Mouse (Mus musculus): ENCODE data around the gene Zfp446.

DNA sequence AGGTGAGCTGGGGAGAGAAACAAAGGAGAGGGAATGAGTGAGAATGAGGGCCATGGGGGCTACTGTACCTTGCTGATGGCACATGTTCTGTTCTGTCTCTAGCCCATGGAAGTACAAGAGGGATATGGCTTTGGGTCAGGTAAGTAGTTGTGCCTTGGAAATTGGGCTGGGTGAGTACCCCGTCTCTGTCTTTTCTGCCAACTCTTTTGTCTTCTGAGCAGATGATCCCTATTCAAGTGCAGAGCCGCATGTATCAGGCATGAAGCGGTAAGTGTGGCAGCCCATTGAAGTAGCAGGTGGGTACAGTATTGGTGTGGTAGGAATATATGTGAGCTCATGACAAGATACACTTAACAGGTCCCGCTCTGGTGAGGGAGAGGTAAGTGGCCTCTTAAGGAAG is 51.3 kb downstream of the Zfp446 start:
- no peak for TF ChIP-seq CTCF (IDR thresholded peaks at IDR 0.05)
- no peak for TF ChIP-seq EP300 (IDR thresholded peaks at IDR 0.05)

Data from lung, postnatal 0 days (tissue).